Mouse (Mus musculus): ENCODE measurements at regions not wholly inside any gene's neighbourhood (a gene's known extent, or its start where the extent isn't known, plus 50 kb on each side); places are given as distances from the start of the nearest gene placed in this dataset.

- DNase-seq (ENCODE audit: low spot score in 2 of 2): peak in 1 of 2 experiments; percentile 39
These were observed 409.7 kb upstream of the Plxna2 start for GRCm38 (mm10) chr1:194208034-194209000.

- no peak for DNase-seq (ENCODE audit: low spot score in 2 of 2)
These were observed 420.5 kb upstream of the Plxna2 start for GRCm38 (mm10) chr1:194197516-194197915.

- DNase-seq (ENCODE audit: low spot score in 2 of 2): no peak
These were observed 435.7 kb upstream of the Plxna2 start for GRCm38 (mm10) chr1:194182293-194182692.

GRCm38 (mm10) chr1:194161469-194161868, 456.5 kb upstream of the Plxna2 start:
- DNase-seq (ENCODE audit: low spot score in 2 of 2): no peak

- DNase-seq (ENCODE audit: low spot score in 2 of 2): peak; percentile 33 to 46
These were observed 457.1 kb upstream of the Plxna2 start for GRCm38 (mm10) chr1:194160761-194161461.

- DNase-seq (ENCODE audit: low spot score in 2 of 2): no peak
These were observed 460.8 kb upstream of the Plxna2 start for GRCm38 (mm10) chr1:194157268-194157667.

- peak; percentile 59 to 65 for DNase-seq (ENCODE audit: low spot score in 2 of 2)
These were observed 469.3 kb upstream of the Plxna2 start for GRCm38 (mm10) chr1:194148416-194149364.

- DNase-seq (ENCODE audit: low spot score in 2 of 2): no peak
These were observed 500.2 kb upstream of the Plxna2 start for GRCm38 (mm10) chr1:194117631-194118360.

GRCm38 (mm10) chr1:194114399-194114798, 503.6 kb upstream of the Plxna2 start:
- no peak for DNase-seq (ENCODE audit: low spot score in 2 of 2)

- peak in 1 of 2 experiments; percentile 26 for DNase-seq (ENCODE audit: low spot score in 2 of 2)
These were observed 506.1 kb upstream of the Plxna2 start for GRCm38 (mm10) chr1:194111931-194112330.

- DNase-seq (ENCODE audit: low spot score in 2 of 2): no peak
These were observed 508.6 kb upstream of the Plxna2 start for GRCm38 (mm10) chr1:194109172-194110071.

GRCm38 (mm10) chr1:194108132-194108531, 509.9 kb upstream of the Plxna2 start:
- DNase-seq (ENCODE audit: low spot score in 2 of 2): no peak

- DNase-seq (ENCODE audit: low spot score in 2 of 2): no peak
These were observed 510.6 kb upstream of the Plxna2 start for GRCm38 (mm10) chr1:194107271-194107938.

GRCm38 (mm10) chr1:194089918-194090548, 528.0 kb upstream of the Plxna2 start:
- no peak for DNase-seq (ENCODE audit: low spot score in 2 of 2)

- peak in 1 of 2 experiments; percentile 4 for DNase-seq (ENCODE audit: low spot score in 2 of 2)
These were observed 559.5 kb upstream of the Plxna2 start for GRCm38 (mm10) chr1:194058512-194058911.

- DNase-seq (ENCODE audit: low spot score in 2 of 2): peak in 1 of 2 experiments; percentile 16
These were observed 561.5 kb upstream of the Plxna2 start for GRCm38 (mm10) chr1:194056544-194056943.

GRCm38 (mm10) chr1:194049746-194050351, 568.2 kb upstream of the Plxna2 start:
- peak; percentile 40 to 80 for DNase-seq (ENCODE audit: low spot score in 2 of 2)
